Mouse (Mus musculus) kidney, postnatal 10 days (tissue): ENCODE measurements around the gene Eva1c.

ENCODE experiments used
- DNase-seq: peaks from one replicate; pipeline ENCODE4 v3.0.0; 2021; ENCODE audit warnings: mixed read lengths

The Eva1c gene

DNA sequence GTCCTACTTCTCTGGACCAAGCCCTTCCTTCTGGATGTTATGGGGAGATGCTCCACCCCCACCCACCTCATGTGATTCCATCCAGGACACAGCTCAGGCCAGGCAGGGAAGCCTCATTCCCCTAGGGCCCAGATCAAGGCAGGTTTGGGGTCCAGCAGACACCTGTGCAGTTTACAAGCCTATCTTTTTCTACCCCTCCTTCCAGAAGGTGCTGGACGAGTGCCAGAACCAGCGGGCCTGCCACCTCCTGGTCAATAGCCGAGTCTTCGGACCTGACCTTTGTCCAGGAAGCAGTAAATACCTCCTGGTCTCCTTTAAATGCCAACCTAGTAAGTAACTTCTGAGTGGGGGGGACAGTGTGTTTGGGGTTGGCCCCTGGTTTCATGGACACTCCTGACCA, 42.8 kb downstream of the Eva1c start:
- DNase-seq: peak; percentile 56

DNA sequence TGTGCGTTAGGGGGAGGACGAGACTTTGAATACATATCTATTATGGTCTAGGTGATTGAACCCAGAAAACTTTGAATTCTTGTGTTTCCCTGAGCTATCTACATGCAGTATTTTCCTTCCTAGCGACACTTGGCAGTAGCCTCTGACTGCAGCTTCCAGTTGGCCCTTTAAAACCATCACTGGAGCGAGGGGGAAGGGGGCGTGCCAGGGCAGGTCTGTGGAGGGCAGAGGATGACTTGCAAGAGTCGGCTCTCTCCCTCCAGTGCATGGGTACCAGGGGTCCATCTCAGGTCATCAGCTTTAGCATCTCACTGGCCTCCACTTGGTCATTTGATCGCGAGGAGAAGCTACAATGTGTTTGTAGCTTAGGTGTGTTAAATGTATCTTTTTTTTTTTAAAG, 46.4 kb downstream of the Eva1c start:
- no peak for DNase-seq

- DNase-seq: no peak
These were observed 48.0 kb downstream of the Eva1c start for GRCm38 (mm10) chr16:90874536-90874935.

DNA sequence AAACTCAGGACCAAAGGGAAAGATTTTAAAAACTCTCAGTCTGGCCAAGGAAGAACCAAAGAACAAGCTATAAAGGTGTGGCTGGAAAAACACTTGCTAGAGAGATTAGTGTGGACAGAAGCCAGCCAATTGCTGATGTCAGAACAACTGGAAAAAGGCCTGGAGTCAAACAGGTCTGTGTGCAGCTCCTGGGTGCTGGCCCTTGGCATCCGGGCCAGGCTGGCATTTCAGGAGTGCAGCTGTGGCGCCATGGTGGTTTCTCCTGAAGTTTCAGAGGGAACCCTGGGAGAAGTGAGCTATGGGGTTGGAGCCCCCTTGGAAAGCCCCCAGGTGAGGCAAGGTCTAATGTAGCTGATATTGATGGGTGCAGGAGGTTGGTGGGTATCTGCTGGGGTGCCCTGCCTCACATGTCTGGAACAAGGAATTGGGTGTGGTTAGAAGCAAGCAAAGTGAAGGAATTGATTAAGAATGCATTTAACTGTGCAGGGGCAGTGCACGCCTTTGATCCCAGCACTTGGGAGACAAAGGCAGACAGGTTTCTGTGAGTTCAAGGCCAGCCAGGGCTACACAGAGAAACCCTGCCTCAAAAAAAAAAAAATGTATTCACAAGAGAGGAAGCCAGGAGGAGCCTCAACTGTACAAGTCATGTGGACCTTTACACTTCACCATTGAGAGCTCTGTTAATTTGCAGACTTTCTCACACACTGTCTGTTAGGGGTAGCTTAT, 51.8 kb downstream of the Eva1c start:
- no peak for DNase-seq

DNA sequence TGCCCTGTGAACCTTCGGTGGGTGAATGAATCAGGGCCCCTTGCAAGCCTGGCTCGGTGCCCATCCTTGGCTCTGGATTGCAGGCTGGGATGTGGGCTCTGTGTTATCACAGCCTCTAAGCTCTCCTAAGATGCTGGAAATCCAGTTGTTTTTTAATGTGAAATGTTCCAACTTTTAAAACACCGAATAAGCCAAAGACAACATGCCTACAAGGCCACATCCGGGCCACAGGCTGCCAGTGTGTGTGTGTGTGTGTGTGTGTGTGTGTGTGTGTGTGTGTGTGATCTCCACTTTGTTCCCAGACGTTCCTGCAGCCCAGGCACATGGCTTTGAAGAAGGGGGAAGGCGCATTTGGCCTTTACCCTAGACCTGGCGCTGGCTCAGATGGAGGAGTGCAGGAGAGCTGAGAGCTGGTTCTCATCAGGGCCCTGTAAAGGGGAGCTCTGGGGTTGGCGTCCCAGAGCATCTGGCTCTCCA, 56.0 kb downstream of the Eva1c start:
- peak; percentile 67 for DNase-seq

- no peak for DNase-seq
These were observed 58.8 kb downstream of the Eva1c start for GRCm38 (mm10) chr16:90885351-90885750.

DNA sequence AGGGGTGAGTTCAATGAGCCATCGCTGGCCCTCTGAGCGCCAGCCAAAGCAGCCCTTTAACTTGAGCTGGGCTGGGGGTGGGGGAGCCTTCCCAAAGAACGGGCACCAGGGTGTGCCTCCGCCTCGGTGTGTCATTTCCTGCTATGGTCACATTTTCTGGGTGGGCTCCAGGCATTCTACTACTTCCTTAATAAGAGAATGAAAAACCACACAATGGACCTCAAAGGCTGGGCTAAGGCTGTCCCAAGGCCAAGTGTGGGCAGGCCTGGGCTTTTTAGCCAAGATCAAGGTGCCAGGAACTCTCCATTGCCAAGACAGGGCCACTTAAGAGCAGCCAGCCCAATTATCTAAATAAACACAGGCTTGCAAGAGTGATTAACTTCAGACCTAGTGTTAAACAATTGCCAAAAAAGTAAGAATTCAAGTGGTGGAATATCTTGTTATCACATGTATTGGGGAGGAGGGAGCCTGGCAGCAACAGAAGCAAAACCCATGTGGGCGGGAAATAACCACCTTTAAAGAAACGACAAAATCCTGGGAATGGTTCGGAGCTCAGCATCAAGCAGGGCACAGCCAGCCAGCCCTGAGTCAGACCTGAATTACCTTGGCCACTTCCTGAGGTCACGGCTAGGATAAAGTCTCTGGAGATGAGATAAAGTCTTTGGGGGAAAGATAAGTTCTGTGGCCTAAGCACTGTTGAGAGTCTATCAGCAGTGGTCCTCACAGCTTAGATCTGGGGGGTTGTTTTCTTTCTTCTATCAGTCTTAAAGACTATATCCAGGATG, 59.5 kb downstream of the Eva1c start:
- peak; percentile 56 for DNase-seq

DNA sequence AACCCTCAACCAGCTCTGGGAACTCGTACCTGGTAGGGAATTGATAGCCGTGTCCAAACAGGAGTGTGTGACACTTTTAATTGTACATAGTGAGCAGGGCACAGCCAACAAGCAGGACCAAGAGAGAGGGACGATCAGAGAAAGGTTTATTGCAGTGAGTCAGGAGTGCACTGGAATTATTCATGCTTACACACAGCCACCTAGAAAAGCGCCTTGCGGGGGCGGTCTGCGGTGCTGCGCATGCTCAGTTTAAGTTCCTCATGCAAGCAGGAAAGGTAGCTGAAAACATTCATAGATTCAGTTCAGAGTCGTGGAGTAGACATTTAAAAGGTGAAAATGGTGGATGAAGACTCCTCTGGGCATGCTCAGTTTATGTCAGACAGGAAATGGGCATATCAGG, 64.2 kb downstream of the Eva1c start:
- no peak for DNase-seq

GRCm38 (mm10) chr16:90891601-90892000, 65.1 kb downstream of the Eva1c start:
- peak; percentile 64 for DNase-seq

DNA sequence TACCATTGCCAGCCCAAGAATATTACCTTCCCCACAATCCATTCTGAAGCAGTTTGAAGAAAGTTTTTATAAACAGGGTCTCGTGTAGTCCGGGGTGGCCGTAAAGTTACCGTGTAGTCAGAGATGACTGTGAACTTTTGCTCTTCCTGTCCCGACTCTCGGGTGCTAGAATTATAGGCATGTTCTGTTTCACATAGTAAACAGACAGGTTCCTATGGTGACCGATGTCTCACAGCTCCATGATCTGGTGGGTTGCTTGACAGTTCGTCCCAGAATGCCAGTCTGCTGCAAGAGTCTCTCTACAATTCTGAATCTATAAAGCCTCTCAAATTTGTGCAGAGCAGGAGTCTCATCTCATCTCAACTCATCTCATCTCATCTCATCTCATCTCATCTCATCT, 65.6 kb downstream of the Eva1c start:
- no peak for DNase-seq

- no peak for DNase-seq
These were observed 66.5 kb downstream of the Eva1c start for GRCm38 (mm10) chr16:90893019-90893418.

GRCm38 (mm10) chr16:90893792-90894191, 67.3 kb downstream of the Eva1c start:
- DNase-seq: no peak

DNA sequence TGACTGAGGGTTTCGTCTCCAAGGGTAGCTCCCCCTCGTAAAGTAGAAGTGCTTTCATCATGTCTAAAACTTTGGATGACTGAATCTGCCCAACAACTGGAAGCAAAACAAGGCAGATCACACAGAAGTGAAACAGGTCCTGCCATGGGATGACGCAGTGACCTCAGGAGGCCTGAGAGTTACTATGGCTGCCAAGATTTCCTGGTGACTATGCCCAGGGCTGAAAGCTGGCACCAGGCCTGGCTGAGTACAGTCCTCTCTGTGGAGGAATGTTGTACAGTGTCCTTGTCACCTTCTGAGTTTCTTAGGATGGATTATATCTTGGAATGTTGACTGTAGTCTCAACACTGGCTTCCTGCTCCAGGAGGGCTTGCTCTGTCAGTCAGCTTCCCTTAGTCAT, 71.1 kb downstream of the Eva1c start:
- no peak for DNase-seq

DNA sequence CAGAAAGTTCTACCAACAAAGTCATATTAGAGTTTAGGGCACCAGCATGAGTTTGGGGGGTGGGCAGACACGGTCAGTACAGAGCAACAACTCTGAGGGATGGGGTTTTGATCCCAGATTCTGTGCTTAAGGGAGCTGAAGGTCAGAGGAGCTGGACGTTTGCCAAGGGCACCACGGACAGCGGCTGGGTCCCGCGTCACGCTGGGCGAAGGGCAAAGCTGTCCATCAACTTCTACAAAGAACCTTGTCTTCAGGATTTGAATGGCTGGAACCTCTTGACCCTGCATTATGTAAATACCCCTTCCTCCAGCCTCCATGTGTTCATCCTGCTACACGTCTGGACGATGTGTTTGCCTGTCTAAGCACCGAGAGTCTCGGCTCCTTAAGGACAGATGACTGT, 73.0 kb downstream of the Eva1c start:
- DNase-seq: peak; percentile 49

- DNase-seq: peak; percentile 31
These were observed 74.8 kb downstream of the Eva1c start for GRCm38 (mm10) chr16:90901364-90901763.

- no peak for DNase-seq
These were observed 76.8 kb downstream of the Eva1c start for GRCm38 (mm10) chr16:90903300-90903699.

- DNase-seq: no peak
These were observed 80.7 kb downstream of the Eva1c start for GRCm38 (mm10) chr16:90907250-90907649.

GRCm38 (mm10) chr16:90910855-90911533, 84.5 kb downstream of the Eva1c start:
- no peak for DNase-seq

DNA sequence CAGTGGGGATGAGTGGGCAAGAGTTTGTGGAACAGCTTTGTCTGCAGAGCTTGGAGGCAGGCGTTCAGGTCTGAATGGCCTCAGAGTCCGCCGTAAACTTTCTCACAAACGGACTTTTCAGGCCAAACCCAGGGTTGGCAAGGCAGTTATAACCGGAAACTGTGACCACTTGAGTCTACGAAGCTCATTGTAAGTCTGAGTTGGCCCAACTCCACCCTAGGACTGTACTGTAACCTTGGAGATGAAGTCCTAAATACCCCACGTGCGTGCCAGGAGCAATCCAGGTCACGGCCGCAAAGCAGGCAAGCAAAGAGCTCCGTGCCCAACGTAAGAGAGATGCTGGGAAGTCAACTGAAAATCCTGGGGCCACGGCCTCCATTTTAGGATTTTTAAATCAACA, 85.2 kb downstream of the Eva1c start:
- no peak for DNase-seq

DNA sequence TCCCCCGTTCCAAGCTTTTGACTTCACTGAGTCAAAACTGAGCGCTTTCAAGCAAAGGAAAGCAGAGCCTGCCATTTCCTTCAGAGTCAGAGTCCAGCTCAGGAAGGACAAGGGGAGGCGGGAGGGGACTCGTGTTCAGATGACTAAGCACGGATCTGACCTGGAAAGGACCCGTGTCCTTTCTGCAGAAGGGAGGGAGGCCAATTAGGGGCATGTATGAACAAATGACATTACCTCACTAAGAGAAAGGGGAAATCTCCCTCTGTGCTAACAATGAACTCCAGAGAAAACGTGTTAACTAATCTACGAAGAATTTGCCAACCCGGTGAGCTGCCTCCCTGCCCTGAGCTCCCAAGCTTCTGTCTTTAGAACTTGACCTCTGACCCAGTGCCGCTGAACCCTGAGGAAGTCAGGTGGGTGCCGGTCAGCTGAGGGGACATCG, 89.5 kb downstream of the Eva1c start:
- DNase-seq: peak; percentile 64

GRCm38 (mm10) chr16:90917156-90917555, 90.6 kb downstream of the Eva1c start:
- no peak for DNase-seq

GRCm38 (mm10) chr16:90921471-90922159, 95.1 kb downstream of the Eva1c start:
- no peak for DNase-seq
